Mouse (Mus musculus) 3134 (cell line): ENCODE measurements around the gene Lbhd2.
A peak's percentile ranks its signal among the peaks of the same experiment; 100 is the strongest.

Experiments
- DNase-seq: peaks from one replicate; pipeline ENCODE4 v3.0.0-alpha.2; 2011; ENCODE audit warnings: low spot score; ENCODE audit not compliant: insufficient read length; ENCODE audit errors: extremely low read depth

Lbhd2 gene

GRCm38 (mm10) chr12:111430049-111430867 is 23.6 kb downstream of the Lbhd2 start:
- DNase-seq, result peak; percentile 84

- DNase-seq, result no peak
Measured at GRCm38 (mm10) chr12:111430868-111431817, 24.5 kb downstream of the Lbhd2 start.

DNA sequence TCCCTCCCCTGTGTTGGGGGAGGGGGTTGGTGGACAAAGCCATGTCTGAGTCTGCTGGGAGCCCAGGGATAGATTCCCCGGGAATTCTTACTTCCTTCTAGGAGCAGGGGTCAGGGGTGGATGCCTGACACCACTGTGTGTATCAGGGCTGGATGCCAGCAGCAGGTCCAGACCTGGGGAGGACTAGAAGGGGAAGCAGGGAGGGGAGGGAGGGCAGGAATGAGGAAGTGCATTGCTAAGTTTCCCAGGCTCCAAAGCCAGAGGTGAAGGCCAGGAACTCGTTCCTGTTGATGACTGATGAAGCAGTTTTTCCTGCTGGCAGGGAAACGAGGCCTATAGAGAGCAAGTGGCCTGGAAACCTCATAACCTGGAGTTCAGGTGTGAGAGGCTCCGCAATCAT is 25.5 kb downstream of the Lbhd2 start:
- no peak for DNase-seq

GRCm38 (mm10) chr12:111432751-111433331 is 26.2 kb downstream of the Lbhd2 start:
- DNase-seq, result no peak

DNA sequence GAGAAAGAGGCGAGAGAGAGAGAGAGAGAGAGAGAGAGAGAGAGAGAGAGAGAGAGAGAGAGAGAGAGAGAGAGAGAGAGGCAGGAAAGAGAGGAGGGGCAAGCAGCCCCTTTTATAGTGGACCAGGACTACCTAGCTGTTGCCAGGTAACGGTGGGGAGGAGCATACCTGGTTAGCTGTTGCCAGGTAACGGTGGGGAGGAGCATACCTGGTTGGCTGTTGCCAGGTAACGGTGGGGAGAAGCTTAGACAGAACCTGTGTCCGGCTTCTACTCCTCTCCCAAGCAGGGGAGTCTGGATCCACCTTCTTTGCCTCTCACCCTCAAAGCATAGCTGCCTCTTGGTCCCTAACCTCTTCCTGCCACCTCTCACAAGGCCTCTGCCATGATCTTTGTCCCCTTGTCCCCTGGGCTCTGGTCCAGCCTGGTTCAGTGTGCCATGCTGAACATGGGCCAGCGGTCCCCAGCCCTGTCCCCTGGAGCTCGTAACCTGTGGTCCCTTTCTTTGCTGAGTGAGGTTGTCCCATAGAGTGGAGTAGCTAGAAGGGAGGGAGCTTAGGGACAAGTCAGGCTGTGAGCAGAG is 27.6 kb downstream of the Lbhd2 start:
- DNase-seq, result no peak

DNA sequence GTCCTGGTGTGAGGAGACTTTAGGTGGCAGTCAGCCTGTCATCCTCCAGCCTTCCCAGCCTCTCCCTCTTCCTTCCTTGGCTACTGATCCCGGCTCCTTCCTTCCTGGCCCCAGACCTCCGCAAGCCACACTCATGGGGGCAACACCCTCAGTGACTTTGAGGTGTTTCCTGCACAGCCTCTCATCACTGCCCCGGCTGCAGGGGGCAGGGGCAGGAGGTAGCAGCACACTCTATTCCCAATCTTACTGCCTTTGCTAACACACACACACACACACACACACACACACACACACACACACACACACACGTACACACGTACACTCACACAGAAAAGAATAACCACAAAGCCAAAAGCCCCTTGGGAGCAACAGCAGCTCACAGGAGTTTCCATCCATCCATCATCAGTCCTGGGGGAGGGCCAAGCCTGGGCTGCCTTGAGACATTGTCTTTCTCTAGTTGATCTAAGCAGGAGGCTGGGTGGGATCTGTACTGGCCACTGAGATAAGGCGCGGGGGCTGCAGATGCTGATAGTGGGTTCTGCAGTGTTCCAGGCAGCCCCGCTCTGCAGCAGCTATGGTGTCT is 28.2 kb downstream of the Lbhd2 start:
- DNase-seq, result no peak

DNA sequence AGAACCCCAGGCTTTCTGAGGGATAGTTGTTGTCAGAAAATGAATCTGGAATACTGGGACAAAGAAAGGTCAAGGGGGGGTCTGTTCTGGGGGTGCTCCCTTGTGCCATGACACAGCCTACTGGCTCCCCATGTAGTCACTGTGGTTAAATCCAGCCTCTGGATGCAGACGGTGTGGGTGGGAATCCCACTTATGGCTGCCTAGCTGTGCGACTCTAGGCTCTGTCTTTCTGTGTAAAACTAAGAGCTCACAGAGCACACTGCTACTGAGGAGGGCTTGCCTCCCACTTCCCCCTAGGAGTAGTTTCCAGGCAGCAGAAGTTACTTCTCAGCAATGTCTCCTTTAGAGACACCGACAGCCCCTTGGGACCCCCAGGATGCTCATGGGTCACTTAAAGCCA is 29.6 kb downstream of the Lbhd2 start:
- DNase-seq, result no peak

GRCm38 (mm10) chr12:111436640-111437039 is 30.0 kb downstream of the Lbhd2 start:
- DNase-seq, result no peak

- no peak for DNase-seq
Measured at GRCm38 (mm10) chr12:111437222-111437900, 30.8 kb downstream of the Lbhd2 start.

DNA sequence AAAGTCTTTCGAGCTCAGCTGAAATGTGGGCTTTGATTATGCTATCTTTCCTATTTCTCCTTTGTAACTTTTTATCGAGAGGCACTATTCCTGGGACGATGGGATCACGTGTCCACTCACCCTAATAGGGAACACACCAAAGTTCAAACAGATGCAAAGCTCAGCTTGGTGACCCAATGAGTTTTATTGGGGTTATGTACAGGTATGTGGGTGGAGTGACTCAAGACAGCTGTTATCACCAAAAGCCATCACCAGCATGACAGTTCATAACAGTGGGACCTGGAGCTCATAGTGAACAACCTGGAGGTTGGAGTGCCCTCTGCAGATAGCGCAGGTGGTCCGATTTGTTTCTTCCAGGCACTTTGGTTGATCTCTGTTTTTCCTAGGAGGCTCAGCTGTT is 32.2 kb downstream of the Lbhd2 start:
- DNase-seq, result no peak

DNA sequence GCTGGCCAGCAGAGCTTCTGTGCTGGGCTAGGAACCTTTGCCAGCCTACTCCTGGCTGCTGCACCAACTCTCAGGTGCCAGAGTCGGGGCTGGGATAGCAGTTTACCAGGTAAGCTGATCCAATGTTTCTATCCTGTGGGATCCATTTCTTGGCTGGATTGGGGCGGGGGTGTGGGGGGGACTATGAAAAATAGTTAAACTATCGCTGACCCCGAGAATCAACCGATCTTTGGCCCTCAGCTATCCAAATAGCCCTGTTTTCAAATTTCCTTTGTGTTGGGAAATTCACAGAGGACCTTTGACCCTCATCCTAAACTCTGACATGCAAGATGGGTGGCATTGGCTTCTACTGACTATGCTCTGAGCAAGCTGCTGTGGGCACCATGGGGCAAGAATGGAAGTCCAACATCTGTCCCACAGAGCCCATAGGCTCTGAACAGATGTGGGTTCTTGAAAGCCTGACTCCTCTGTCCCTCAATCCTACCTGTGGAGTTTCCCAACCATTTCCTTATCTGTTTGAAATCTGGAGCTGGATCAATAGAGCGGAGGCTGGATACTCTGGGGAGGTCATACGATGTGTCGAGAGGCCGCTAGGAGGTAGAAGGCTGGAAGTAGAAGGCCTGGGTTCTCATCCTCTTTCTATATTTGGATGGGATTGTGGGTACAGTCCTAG is 34.2 kb downstream of the Lbhd2 start:
- DNase-seq, result no peak

GRCm38 (mm10) chr12:111441523-111441922 is 34.9 kb downstream of the Lbhd2 start:
- no peak for DNase-seq

- peak; percentile 90 for DNase-seq
Measured at GRCm38 (mm10) chr12:111442309-111443010, 35.9 kb downstream of the Lbhd2 start, which contains the start of gene Tnfaip2. Tnfaip2 (plus strand) TSS chr12:111442469.

- DNase-seq, result no peak
Measured at GRCm38 (mm10) chr12:111443011-111443870, 36.6 kb downstream of the Lbhd2 start.

DNA sequence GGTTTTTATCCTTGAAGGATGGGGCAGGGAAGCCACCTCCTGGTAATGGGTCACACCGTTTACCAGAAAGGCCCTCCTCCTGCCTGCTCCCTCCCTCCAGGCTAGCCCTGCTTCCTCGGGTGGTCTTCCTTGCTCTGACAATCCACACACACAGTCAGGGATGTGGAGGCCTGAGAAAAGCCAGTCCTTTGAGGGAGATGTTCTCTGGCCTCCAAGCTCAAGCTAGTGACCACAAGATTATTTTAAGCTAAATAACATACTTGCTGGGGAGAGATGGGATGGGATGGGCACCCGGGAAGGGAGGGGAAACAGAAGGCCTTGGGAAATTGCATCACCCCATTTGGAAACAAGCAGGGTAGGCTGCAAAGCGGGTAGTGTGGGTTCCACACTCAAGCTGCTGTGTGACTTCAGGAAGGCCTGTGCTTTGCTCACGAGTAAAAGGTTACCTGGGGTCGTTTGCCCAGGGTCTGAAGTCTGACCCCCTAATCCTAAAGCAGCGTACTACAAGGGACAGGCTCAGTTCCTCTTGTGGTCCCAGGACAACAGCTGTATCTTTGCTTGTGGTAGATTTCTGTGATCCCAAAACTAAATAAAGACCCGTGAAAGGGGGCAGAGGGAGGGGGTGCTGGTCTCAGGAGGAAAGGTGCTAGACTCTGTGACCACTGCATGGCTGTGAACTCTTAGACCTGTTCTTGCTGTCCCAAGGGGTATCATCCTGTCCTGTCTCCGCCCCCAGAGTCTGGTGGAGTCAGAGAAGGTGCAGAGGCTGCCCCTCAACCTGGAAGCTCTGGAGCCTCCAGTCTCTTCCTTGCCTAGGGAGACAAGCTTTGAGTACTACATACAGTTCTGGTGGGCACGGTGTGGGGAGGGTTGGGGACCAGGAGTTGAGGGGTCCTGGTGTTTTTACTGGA is 37.6 kb downstream of the Lbhd2 start:
- DNase-seq, result peak; percentile 58

DNA sequence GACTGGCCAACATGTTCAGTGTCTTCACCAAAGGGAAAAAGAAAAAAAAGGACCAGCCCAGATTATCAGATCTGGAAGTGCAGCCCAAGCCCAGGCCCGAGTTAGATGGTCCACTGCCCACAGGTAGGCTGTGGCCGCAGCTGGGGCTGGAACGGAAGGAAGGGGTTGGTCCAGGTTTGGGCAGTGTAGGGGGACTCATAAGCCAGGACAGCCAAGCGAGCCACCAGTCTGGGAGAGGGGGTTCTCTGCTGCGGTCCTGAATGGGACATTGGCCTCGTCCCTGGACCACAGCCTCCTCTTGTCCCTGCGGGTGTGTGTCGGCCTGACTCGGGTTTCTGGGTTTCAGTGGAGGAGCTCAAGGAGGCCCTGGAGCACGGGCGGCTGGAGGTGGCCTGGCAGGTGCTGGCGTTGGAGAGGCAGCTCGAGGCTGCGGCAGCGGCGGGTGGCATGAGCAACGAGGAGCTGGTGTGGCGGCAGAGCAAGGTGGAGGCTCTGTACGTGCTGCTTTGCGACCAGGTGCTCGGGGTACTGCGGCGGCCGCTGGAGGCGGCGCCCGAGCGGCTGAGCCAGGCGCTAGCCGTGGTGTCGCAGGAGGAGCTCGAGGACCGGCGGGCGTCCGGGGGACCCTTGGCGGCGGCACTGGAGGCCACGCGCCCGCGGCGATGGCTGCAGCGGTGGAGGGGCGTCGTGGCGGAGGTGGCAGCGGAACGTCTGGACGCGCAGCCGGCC is 38.7 kb downstream of the Lbhd2 start:
- DNase-seq, result no peak
